Mouse (Mus musculus) heart, adult 2 months (tissue): ENCODE measurements at regions not wholly inside any gene's neighbourhood (a gene's known extent, or its start where the extent isn't known, plus 50 kb on each side); places are given as distances from the start of the nearest gene placed in this dataset.

Experiments
- DNase-seq, 2 experiments: peaks; one replicate each; pipeline ENCODE4 v3.0.0; 2021
- H3K27ac ChIP-seq: fragments of 200-600 bp; 2 replicates; pipeline ENCODE4 v1.8.1; 2022
- H3K27me3 ChIP-seq: fragments of 200-500 bp; 2 replicates; pipeline ENCODE4 v1.6.1; 2012; ENCODE audit warnings: mild to moderate bottlenecking, low read length, inconsistent platforms, mixed read lengths; ENCODE audit not compliant: control insufficient read depth, insufficient read depth
- H3K36me3 ChIP-seq: fragments of 200-500 bp; 2 replicates; pipeline ENCODE4 v1.6.1; 2012; ENCODE audit warnings: low read length, inconsistent platforms; ENCODE audit not compliant: control insufficient read depth, insufficient read depth
- H3K4me1 ChIP-seq: fragments of 200-500 bp; 2 replicates; pipeline ENCODE4 v1.6.1; 2011; ENCODE audit warnings: low read length; ENCODE audit not compliant: control insufficient read depth, insufficient read depth
- H3K4me3 ChIP-seq: fragments of 200-600 bp; 2 replicates; pipeline ENCODE4 v1.8.1; 2022
- H3K79me2 ChIP-seq: fragments of 200-500 bp; replicated peaks from 2 replicates; pipeline ENCODE4 v1.6.1; 2012; ENCODE audit warnings: mild to moderate bottlenecking, inconsistent platforms, low read length, moderate library complexity, mixed read lengths; ENCODE audit not compliant: control insufficient read depth, insufficient read depth
- H3K9ac ChIP-seq: fragments of 200-500 bp; 2 replicates; pipeline ENCODE4 v1.6.1; 2012; ENCODE audit warnings: low read depth, mild to moderate bottlenecking, control low read depth, inconsistent platforms, low read length, mixed read lengths
- CTCF ChIP-seq: fragments of 200-600 bp; IDR thresholded peaks from 2 replicates; pipeline ENCODE4 v1.8.1; 2022; ENCODE audit warnings: antibody characterized with exemption, mild to moderate bottlenecking, moderate library complexity
- EP300 ChIP-seq: fragments of 200-500 bp; IDR thresholded peaks from 2 replicates; pipeline ENCODE4 v1.6.1; 2011; ENCODE audit warnings: low read depth, low read length, control low read depth; ENCODE audit not compliant: insufficient read depth
- POLR2A ChIP-seq: fragments of 200-500 bp; IDR thresholded peaks from 2 replicates; pipeline ENCODE4 v1.6.1; 2011; ENCODE audit warnings: mild to moderate bottlenecking, low read depth, low read length, control low read depth; ENCODE audit not compliant: insufficient read depth
- WGBS: fragments of 180-500 bp; shearing (Covaris S2); methylation state at CpG from one replicate; pipeline ENCODE4 v1.1.7; 2018; 5-methylcytosine and 5-hydroxymethylcytosine counted together
- intact Hi-C: fragments of 180-260 bp; cut with DNase I; formaldehyde crosslinking; loops from one replicate; pipeline ENCODE4 v1.15.1; 2025

DNA sequence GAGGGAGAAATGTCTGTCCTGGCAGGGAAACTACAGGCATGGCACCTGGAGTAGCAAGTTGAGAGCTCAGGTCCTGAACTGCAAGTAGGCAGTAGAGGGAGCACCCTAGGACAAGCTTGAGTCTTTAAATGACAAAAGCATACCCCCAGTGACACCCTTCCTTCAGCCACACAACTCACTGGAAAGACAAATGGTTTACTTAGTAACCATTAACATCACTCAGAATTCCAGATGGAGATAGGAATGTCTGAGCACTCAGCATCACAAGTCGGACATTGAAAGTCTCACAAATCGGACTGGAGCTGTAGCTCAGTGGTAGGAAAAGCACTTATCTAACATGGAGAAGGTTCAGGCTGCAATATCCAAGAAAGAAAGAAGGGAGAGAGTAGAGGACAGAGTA is 106.7 kb downstream of the Srek1 start:
- no peaks in the 10 kb centered on the region for H3K27me3 ChIP-seq
- H3K27ac ChIP-seq = no peak overlapping the region
- intact Hi-C loops = no loop called here
- H3K9ac ChIP-seq = no peak overlapping the region
- no peaks in the 10 kb centered on the region for H3K4me1 ChIP-seq
- H3K36me3 ChIP-seq = no peaks in the 10 kb centered on the region
- TF ChIP-seq EP300 (no peak), POLR2A (no peak), CTCF (no peak)
- 88% methylated on average over 2 of the region's 2 CpGs for WGBS
- H3K79me2 ChIP-seq = no peaks in the 10 kb centered on the region
- no peak for DNase-seq
- no peak overlapping the region for H3K4me3 ChIP-seq

DNA sequence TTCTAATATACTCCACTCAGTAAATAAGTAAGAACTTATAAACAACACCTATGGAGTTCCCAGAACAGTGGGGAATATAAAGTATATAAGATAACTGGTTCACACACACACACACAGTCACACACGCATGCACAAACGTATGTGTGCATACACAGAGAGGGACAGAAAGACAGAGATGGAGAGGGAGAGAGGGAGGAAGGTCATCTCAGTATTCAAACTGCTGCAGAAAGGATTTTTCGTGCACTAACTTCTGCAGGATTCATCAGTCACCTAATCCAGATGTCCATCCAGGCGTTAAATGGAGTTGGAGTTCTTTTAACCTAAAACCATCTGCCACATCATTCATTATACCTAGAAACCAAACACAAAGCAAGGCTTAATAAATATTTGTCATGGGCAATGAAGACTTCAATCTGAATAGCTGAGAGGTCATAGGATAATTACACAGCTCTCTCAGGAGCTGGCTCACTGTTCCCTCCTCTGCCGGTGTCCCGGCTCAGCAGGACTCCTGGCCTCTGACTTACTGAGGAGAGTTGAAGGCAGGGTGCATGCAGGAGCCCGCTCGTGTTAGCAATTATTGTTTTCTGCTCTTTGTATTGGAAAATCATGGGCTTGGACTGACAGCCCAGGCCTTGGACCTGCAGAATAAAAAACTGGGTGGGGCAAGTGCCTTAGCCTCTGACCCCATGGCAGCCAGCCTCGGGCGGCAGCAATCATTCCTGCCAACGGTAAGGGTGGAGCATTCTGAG is 114.0 kb downstream of the Srek1 start:
- no peak overlapping the region for H3K27ac ChIP-seq
- DNase-seq = no peak
- TF ChIP-seq CTCF (no peak), POLR2A (no peak), EP300 (no peak)
- no peaks in the 10 kb centered on the region for H3K79me2 ChIP-seq
- no peak overlapping the region for H3K4me3 ChIP-seq
- no peak overlapping the region for H3K9ac ChIP-seq
- H3K36me3 ChIP-seq = no peaks in the 10 kb centered on the region
- intact Hi-C loops = no loop called here
- 69% methylated on average over 11 of the region's 11 CpGs for WGBS
- no peaks in the 10 kb centered on the region for H3K27me3 ChIP-seq
- H3K4me1 ChIP-seq = no peaks in the 10 kb centered on the region

DNA sequence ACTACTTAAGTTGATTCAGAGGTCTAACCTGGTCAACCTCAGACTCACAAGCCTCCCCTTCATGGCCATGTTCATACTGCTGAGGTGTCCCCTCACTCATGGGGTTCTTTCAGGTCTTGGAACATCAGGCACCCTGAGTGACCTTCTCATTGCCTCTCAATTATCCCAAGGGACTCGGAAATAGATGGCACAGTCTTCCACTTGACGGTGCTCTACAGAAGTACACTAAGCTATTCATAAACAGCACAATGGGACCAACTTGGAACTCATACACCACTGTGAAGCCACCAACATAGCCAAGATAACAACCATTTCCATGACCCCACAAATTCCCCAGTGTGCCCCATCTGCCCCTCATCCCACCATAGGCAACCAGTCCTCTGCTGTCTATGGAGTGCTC is 118.4 kb downstream of the Srek1 start:
- H3K27me3 ChIP-seq = no peaks in the 10 kb centered on the region
- TF ChIP-seq EP300 = no peak
- TF ChIP-seq CTCF = no peak
- no peak for TF ChIP-seq POLR2A
- 91% methylated on average over 2 of the region's 2 CpGs for WGBS
- no peak overlapping the region for H3K4me3 ChIP-seq
- H3K27ac ChIP-seq = no peak overlapping the region
- H3K9ac ChIP-seq = no peak overlapping the region
- H3K36me3 ChIP-seq = no peaks in the 10 kb centered on the region
- H3K79me2 ChIP-seq = no peaks in the 10 kb centered on the region
- intact Hi-C loops = no loop called here
- no peaks in the 10 kb centered on the region for H3K4me1 ChIP-seq
- no peak for DNase-seq

DNA sequence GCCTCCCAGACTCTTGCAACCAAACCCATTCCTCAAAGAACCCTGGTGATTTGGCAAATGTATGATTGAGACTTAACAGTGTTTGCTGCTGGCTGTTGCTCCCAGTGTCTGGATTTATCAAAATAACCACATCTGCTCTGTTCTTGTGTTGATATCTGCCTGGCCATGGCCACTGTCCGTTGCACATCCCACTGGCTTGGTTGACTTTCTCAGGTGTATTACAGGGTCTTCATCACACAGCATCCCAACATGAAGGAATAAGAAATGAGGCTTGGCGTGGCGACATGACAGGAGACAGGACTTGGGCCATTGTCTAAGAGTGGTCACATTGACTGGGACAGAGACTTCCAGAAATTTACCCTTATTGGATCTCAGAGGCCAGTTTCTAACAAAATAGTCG is 121.2 kb downstream of the Srek1 start:
- DNase-seq = no peak
- Histone ChIP-seq H3K36me3 (no peaks in the 10 kb centered on the region), H3K27me3 (no peaks in the 10 kb centered on the region), H3K4me3 (no peak overlapping the region), H3K27ac (no peak overlapping the region), H3K4me1 (no peaks in the 10 kb centered on the region), H3K9ac (no peak overlapping the region), H3K79me2 (no peaks in the 10 kb centered on the region)
- 68% methylated on average over 4 of the region's 4 CpGs for WGBS
- TF ChIP-seq CTCF (no peak), EP300 (no peak), POLR2A (no peak)
- intact Hi-C loops = no loop called here

- no peaks in the 10 kb centered on the region for H3K27me3 ChIP-seq
- H3K4me3 ChIP-seq = no peak overlapping the region
- H3K27ac ChIP-seq = no peak overlapping the region
- H3K79me2 ChIP-seq = no peaks in the 10 kb centered on the region
- H3K4me1 ChIP-seq = no peaks in the 10 kb centered on the region
- no peak overlapping the region for H3K9ac ChIP-seq
- TF ChIP-seq EP300 = no peak
- no peak for TF ChIP-seq CTCF
- intact Hi-C loops = no loop called here
- peak in 1 of 2 experiments; percentile 9 for DNase-seq
- no peaks in the 10 kb centered on the region for H3K36me3 ChIP-seq
- WGBS = 69% methylated on average over 3 of the region's 3 CpGs
Measured at GRCm38 (mm10) chr13:103649383-103649782, 125.0 kb downstream of the Srek1 start.

GRCm38 (mm10) chr13:103648016-103648415 is 126.4 kb downstream of the Srek1 start:
- no peak for TF ChIP-seq POLR2A
- DNase-seq = no peak
- Histone ChIP-seq H3K4me1 (no peaks in the 10 kb centered on the region), H3K4me3 (no peak overlapping the region), H3K27ac (no peak overlapping the region), H3K36me3 (no peaks in the 10 kb centered on the region), H3K9ac (no peak overlapping the region), H3K27me3 (no peaks in the 10 kb centered on the region), H3K79me2 (no peaks in the 10 kb centered on the region)
- intact Hi-C loops = no loop called here
- WGBS = 47% methylated on average over 4 of the region's 4 CpGs
